Mouse (Mus musculus): Measurements from ENCODE around the gene Rtp4.

GRCm38 (mm10) chr16:23653479-23653878 is 133.4 kb downstream of the Rtp4 start:
- TF ChIP-seq CTCF (IDR thresholded peaks at IDR 0.05; ENCODE audit: low read depth): no peak
- no peak for TF ChIP-seq EP300 (IDR thresholded peaks at IDR 0.05; ENCODE audit: low read depth)

All from liver, embryonic 14.5 days (tissue).